17 mouse cellular contexts compared by ENCODE assay signal in genomic region chr6:30638674-30639268, GRCm38 (mm10). TPM values are rescaled to one million over a fixed set of nuclear protein-coding genes. Genes with fewer than 3 reads are reported as not detected.
DNase-seq lines count a peak whose midpoint lies in the region; ATAC-seq and TF ChIP-seq lines count a peak whose summit lies in the region.
"Had no signal": no experiment of that assay in that cellular context is flagged by ENCODE, and none has a peak within 500 bp of the region (broad histone marks: within the 10 kb centered on the region; RNA-seq: fewer than 3 reads in every experiment).

Cpa1 (plus strand) TSS chr6:30639218.

- WGBS in kidney, embryonic 14.5 days = 73% methylated on average over 5 of the region's 5 CpGs
- 32% methylated on average over 5 of the region's 5 CpGs for WGBS in liver, embryonic 13.5 days (ENCODE audit: insufficient replicate concordance)
- WGBS in hindbrain, embryonic 12.5 days = 89% methylated on average over 5 of the region's 5 CpGs

- 0 out of 2 replicates have a peak within 1 kb of the TSS, but pooled peaks have one; percentile 14 for H3K27ac ChIP-seq in kidney, embryonic 14.5 days (ENCODE audit: low read depth, low read length)
- H3K27ac ChIP-seq in MEL (ENCODE audit: control insufficient read depth, low read depth, low read length) = no peak within 1 kb of the TSS
- no peak within 1 kb of the TSS for H3K27ac ChIP-seq in liver, embryonic 13.5 days
- H3K27ac ChIP-seq in hindbrain, embryonic 12.5 days = no peak within 1 kb of the TSS
- H3K27ac ChIP-seq: macrophage had no signal

- no peak for TF ChIP-seq CTCF in MEL (IDR thresholded peaks at IDR 0.05 in 2 of 3, conservative IDR thresholded peaks at IDR 0.05 in 1 of 3; ENCODE audit: control insufficient read depth in 1 of 3, insufficient read depth in 1 of 3, low read depth in 2 of 3, low read length in 3 of 3, poor library complexity in 1 of 3, severe bottlenecking in 1 of 3)

- H3K79me2 ChIP-seq in MEL (ENCODE audit: control insufficient read depth, insufficient read depth, low read length, poor library complexity) = no peaks in the 10 kb centered on the region

- H3K9ac ChIP-seq in kidney, embryonic 14.5 days (ENCODE audit: low read depth, low read length) = no peak within 1 kb of the TSS
- no peak within 1 kb of the TSS for H3K9ac ChIP-seq in MEL (ENCODE audit: control insufficient read depth, low read depth, low read length, poor library complexity, severe bottlenecking)
- H3K9ac ChIP-seq in liver, embryonic 13.5 days = no peak within 1 kb of the TSS
- H3K9ac ChIP-seq in hindbrain, embryonic 12.5 days = no peak within 1 kb of the TSS
- H3K9ac ChIP-seq: forebrain, postnatal 0 days had no signal

- no peak within 1 kb of the TSS for H3K4me3 ChIP-seq in kidney, embryonic 14.5 days (ENCODE audit: low read length)
- no peak within 1 kb of the TSS for H3K4me3 ChIP-seq in MEL (ENCODE audit: control insufficient read depth in 1 of 2, insufficient read depth in 1 of 2, low read depth in 2 of 2, low read length in 2 of 2)
- H3K4me3 ChIP-seq in liver, embryonic 13.5 days (replicated peaks) = no peak within 1 kb of the TSS
- no peak within 1 kb of the TSS for H3K4me3 ChIP-seq in hindbrain, embryonic 12.5 days

- H3K27me3 ChIP-seq in kidney, embryonic 14.5 days (ENCODE audit: control insufficient read depth, insufficient read depth, low read length) = no peaks in the 10 kb centered on the region
- no peaks in the 10 kb centered on the region for H3K27me3 ChIP-seq in MEL (ENCODE audit: control insufficient read depth in 1 of 2, insufficient read depth in 2 of 2, low read length in 2 of 2)
- H3K27me3 ChIP-seq in liver, embryonic 13.5 days = 0 out of 2 replicates have a peak, but pooled peaks cover under 1% of the 10 kb centered on the region
- no peaks in the 10 kb centered on the region for H3K27me3 ChIP-seq in hindbrain, embryonic 12.5 days

- peak; percentile 53 to 58; a peak in 2 of 4 replicates for TF ChIP-seq EP300 in MEL (IDR thresholded peaks at IDR 0.05; ENCODE audit: low read depth in 1 of 2, low read length in 2 of 2)

- no peak for TF ChIP-seq RAD21 in MEL (IDR thresholded peaks at IDR 0.05; ENCODE audit: low read depth, low read length)

- H3K4me2 ChIP-seq in kidney, embryonic 14.5 days (replicated peaks; ENCODE audit: low read depth, low read length) = no peak within 1 kb of the TSS
- H3K4me2 ChIP-seq in liver, embryonic 13.5 days = no peak within 1 kb of the TSS
- H3K4me2 ChIP-seq in hindbrain, embryonic 12.5 days (replicated peaks) = no peak within 1 kb of the TSS

- H3K9me3 ChIP-seq in kidney, embryonic 14.5 days (ENCODE audit: control insufficient read depth, low read length) = no peaks in the 10 kb centered on the region
- no peaks in the 10 kb centered on the region for H3K9me3 ChIP-seq in MEL (replicated peaks; ENCODE audit: insufficient read depth, low read length)
- no peaks in the 10 kb centered on the region for H3K9me3 ChIP-seq in liver, embryonic 13.5 days (replicated peaks)
- H3K9me3 ChIP-seq in hindbrain, embryonic 12.5 days (replicated peaks) = 0 out of 2 replicates have a peak, but pooled peaks cover 3% of the 10 kb centered on the region

- H3K4me1 ChIP-seq in kidney, embryonic 14.5 days (ENCODE audit: control insufficient read depth, insufficient read depth, low read length) = peaks cover 34% of the 10 kb centered on the region
- H3K4me1 ChIP-seq in MEL (ENCODE audit: control insufficient read depth in 1 of 2, insufficient read depth in 2 of 2, low read length in 2 of 2) = peaks cover 9 to 14% of the 10 kb centered on the region in 2 experiments
- H3K4me1 ChIP-seq in liver, embryonic 13.5 days (replicated peaks) = peaks cover 28% of the 10 kb centered on the region
- peaks cover 16% of the 10 kb centered on the region for H3K4me1 ChIP-seq in hindbrain, embryonic 12.5 days

- TF ChIP-seq POLR2A in MEL (IDR thresholded peaks at IDR 0.05; ENCODE audit: control insufficient read depth in 1 of 2, insufficient read depth in 1 of 2, low read depth in 1 of 2, low read length in 2 of 2, poor library complexity in 1 of 2) = no peak

- no peaks in the 10 kb centered on the region for H3K36me3 ChIP-seq in kidney, embryonic 14.5 days (ENCODE audit: control insufficient read depth, insufficient read depth, low read length)
- H3K36me3 ChIP-seq in MEL (ENCODE audit: control insufficient read depth in 1 of 2, insufficient read depth in 2 of 2, low read length in 2 of 2) = peaks cover 0 to 4% of the 10 kb centered on the region in 2 experiments; a peak in 2 of 4 replicates
- no peaks in the 10 kb centered on the region for H3K36me3 ChIP-seq in liver, embryonic 13.5 days
- no peaks in the 10 kb centered on the region for H3K36me3 ChIP-seq in hindbrain, embryonic 12.5 days

- ATAC-seq in kidney, embryonic 14.5 days (ENCODE audit: low FRiP score, low TSS enrichment) = no peak
- peak; percentile 73 for ATAC-seq in liver, embryonic 13.5 days (ENCODE audit: low read depth)
- ATAC-seq in hindbrain, embryonic 12.5 days (ENCODE audit: low FRiP score) = no peak
- ATAC-seq: activated CD4-positive, CD25-positive, alpha-beta regulatory T cell, adult 4 months; CD4-positive, CD25-positive, alpha-beta regulatory T cell, adult 4 months; forebrain, postnatal 0 days; inflammation-experienced regulatory T-cells, adult 6 months had no signal

- no peak for DNase-seq in kidney, postnatal 14 days
- DNase-seq in MEL (ENCODE audit: low read depth, low spot score) = peak; percentile 56
- DNase-seq in c-Kit-positive CD71-positive TER-119-negative erythroid progenitor cells, embryonic 14.5 days (ENCODE audit: low read depth) = peak; percentile 28
- peak; percentile 3 for DNase-seq in liver, embryonic 13.5 days
- DNase-seq in cerebellum, postnatal 4 days (ENCODE audit: low spot score in 2 of 2) = no peak
- DNase-seq: cerebellum, adult 11-12 months; forebrain, postnatal 0 days; gastrocnemius, postnatal 36 days; retina, postnatal 1 day; thymus, postnatal 14 days had no signal

TF ChIP-seq in MEL, 35 proteins besides CTCF, POLR2A, EP300 and RAD21:
- TF ChIP-seq UBTF (IDR thresholded peaks at IDR 0.05; ENCODE audit: borderline replicate concordance, insufficient read depth, low read depth, low read length) = no peak
- peak; percentile 74 for TF ChIP-seq GATA1 (IDR thresholded peaks at IDR 0.05; ENCODE audit: low read depth, low read length)
- peak; percentile 50; the same call in 1 of the 2 replicates for TF ChIP-seq TCF12 (IDR thresholded peaks at IDR 0.05; ENCODE audit: low read depth, low read length)
- peak; percentile 28; the same call in 1 of the 2 replicates for TF ChIP-seq TAL1 (IDR thresholded peaks at IDR 0.05; ENCODE audit: low read length)
- TF ChIP-seq MEF2A (IDR thresholded peaks at IDR 0.05; ENCODE audit: extremely low read depth, insufficient replicate concordance, low read depth, low read length, poor library complexity, severe bottlenecking) = no peak

RNA-seq across cellular contexts. Expression of gene Cpa1, which starts in this region (rescaled TPM):
- 1.8 and 2.0 TPM in 2 replicates for polyA plus RNA-seq in kidney, embryonic 14.5 days (2014; fragmentation: Nextera tagmentation; extraction: Ambion mirVana)
- total RNA-seq in MEL (2012; rRNA removed) = not detected in 2 replicates
- not detected for polyA plus RNA-seq in MEL (2012; ENCODE audit: insufficient read depth in 1 of 2, insufficient read length in 2 of 2, low read depth in 1 of 2, low replicate concordance in 2 of 2, missing spikeins in 1 of 2)
- polyA plus RNA-seq in liver, embryonic 13.5 days (2015; fragmentation: Nextera tagmentation; extraction: Ambion mirVana) = 0.52 and 1.4 TPM in 2 replicates
- 0.30 and 0.34 TPM in 2 replicates for polyA plus RNA-seq in hindbrain, embryonic 12.5 days (2016; fragmentation: Nextera tagmentation; extraction: Ambion mirVana)
- total RNA-seq: forebrain, postnatal 0 days; gastrocnemius, postnatal 36 days; left cerebral cortex, adult 18-20 months had no signal
- polyA plus RNA-seq: activated CD4-positive, CD25-positive, alpha-beta regulatory T cell, adult 4 months; CD4-positive, CD25-positive, alpha-beta regulatory T cell, adult 4 months; inflammation-experienced regulatory T-cells, adult 6 months; macrophage had no signal

Comparison
In these comparisons a context has a peak if more than half of its experiments do, and no peak if none do; other contexts are left out.
1. Peak in DNase-seq in MEL; RNA of the gene not detected or under 1 TPM.
2. DNase-seq: peak in c-Kit-positive CD71-positive TER-119-negative erythroid progenitor cells, embryonic 14.5 days (single experiment) and liver, embryonic 13.5 days (single experiment); none in kidney, postnatal 14 days (single experiment) and cerebellum, postnatal 4 days (0 of 2).